Mouse (Mus musculus) limb, embryonic 11.5 days (tissue): ENCODE measurements around the gene Dnah14. TPM values are rescaled to one million over a fixed set of nuclear protein-coding genes. Genes with fewer than 3 reads are reported as not detected.

ENCODE experiments used
- ATAC-seq: fragments of 200-750 bp; cut with Nextera tagmentation; 2 replicates; pipeline ENCODE4 v1.8.0; 2017; ENCODE audit warnings: low read depth; ENCODE audit not compliant: insufficient number of reproducible peaks, low FRiP score, low TSS enrichment
- DNase-seq: peaks from one replicate; pipeline ENCODE4 v3.0.0-alpha.2; 2015; ENCODE audit warnings: low spot score
- H3K27ac ChIP-seq: fragments of 300-500 bp; sonication (generic); replicated peaks from 2 replicates; pipeline ENCODE4 v1.5.1; 2014; ENCODE audit warnings: low read depth, mild to moderate bottlenecking, low read length
- H3K27me3 ChIP-seq: fragments of 300-500 bp; sonication (generic); 2 replicates; pipeline ENCODE4 v1.6.1; 2014; ENCODE audit warnings: mild to moderate bottlenecking, low read length, mixed read lengths; ENCODE audit not compliant: control insufficient read depth, insufficient read depth
- H3K36me3 ChIP-seq: fragments of 300-500 bp; sonication (generic); 2 replicates; pipeline ENCODE4 v1.6.1; 2014; ENCODE audit warnings: mild to moderate bottlenecking, low read length, moderate library complexity, mixed read lengths; ENCODE audit not compliant: control insufficient read depth, insufficient read depth
- H3K4me1 ChIP-seq: fragments of 300-500 bp; sonication (generic); 2 replicates; pipeline ENCODE4 v1.6.1; 2014; ENCODE audit warnings: low read length, mixed read lengths; ENCODE audit not compliant: control insufficient read depth, insufficient read depth
- H3K4me2 ChIP-seq: fragments of 300-500 bp; sonication (generic); 2 replicates; pipeline ENCODE4 v1.6.1; 2014; ENCODE audit warnings: low read depth, mild to moderate bottlenecking, moderate library complexity; ENCODE audit not compliant: severe bottlenecking
- H3K4me3 ChIP-seq: fragments of 300-500 bp; sonication (generic); 2 replicates; pipeline ENCODE4 v1.5.1; 2014; ENCODE audit warnings: low read depth, low read length
- H3K9ac ChIP-seq: fragments of 300-500 bp; sonication (generic); 2 replicates; pipeline ENCODE4 v1.6.1; 2014; ENCODE audit warnings: mild to moderate bottlenecking, low read length
- H3K9me3 ChIP-seq: fragments of 300-500 bp; sonication (generic); 2 replicates; pipeline ENCODE4 v1.6.1; 2016; ENCODE audit warnings: low read length; ENCODE audit not compliant: control insufficient read depth
- WGBS: fragments of 180-500 bp; shearing (Covaris S2); extraction: QIAGEN DNeasy Blood & Tissue Kit; methylation state at CpG from one replicate; pipeline ENCODE4 v1.1.7; 2014; 5-methylcytosine and 5-hydroxymethylcytosine counted together
- polyA plus RNA-seq: library from polyadenylated mRNA; unstranded; fragments of >200 nt; fragmentation: Nextera tagmentation; extraction: Ambion mirVana; gene quantifications from 2 replicates; pipeline ENCODE4 v1.2.1, GENCODE M21; 2014

Dnah14 gene
- polyA plus RNA-seq, 1 experiment from 2014 or later: 1.8 TPM

DNA sequence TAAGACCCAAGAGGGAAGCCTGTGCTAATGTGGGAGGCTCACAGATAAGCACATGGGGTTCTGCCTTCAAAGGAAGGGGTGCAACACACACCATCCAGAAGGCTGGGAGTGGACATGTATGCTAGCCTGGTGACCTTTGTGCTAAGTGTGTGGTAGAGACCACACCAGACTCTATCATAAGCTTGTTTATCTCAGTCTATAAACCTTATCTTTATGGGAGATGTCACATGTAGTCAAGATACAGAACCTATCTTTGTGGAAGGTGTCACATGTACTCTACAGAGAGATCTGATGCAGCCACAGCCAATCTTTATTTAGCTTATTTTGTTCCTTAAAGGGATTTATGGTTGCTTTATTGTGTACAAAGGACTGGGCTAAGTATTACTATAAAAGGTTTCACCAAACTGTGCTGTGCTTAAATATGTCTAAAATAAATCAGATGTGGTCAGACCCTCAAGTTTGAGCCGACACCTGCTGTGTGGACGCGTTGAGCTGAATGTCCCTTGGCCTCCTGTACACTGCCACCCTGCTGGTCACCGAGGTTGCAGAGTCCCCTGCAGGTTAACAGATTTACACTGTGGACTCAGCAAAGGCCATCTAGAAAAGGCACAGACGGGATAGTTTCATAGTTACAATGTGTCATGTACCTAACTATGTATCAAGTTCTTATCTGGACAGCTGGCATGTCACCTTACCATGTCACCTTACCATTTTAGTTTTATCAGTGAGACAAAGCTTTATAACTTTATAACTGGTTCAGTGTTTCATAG is 118.6 kb downstream of the Dnah14 start:
- H3K9ac ChIP-seq: no peak overlapping the region
- H3K4me2 ChIP-seq: no peak overlapping the region
- no peak overlapping the region for H3K27ac ChIP-seq
- H3K4me3 ChIP-seq: no peak overlapping the region
- H3K27me3 ChIP-seq: no peaks in the 10 kb centered on the region
- H3K36me3 ChIP-seq: no peaks in the 10 kb centered on the region
- no peaks in the 10 kb centered on the region for H3K9me3 ChIP-seq
- DNase-seq (no peak), ATAC-seq (no peak)
- no peaks in the 10 kb centered on the region for H3K4me1 ChIP-seq
- WGBS: 81% methylated on average over 5 of the region's 5 CpGs

DNA sequence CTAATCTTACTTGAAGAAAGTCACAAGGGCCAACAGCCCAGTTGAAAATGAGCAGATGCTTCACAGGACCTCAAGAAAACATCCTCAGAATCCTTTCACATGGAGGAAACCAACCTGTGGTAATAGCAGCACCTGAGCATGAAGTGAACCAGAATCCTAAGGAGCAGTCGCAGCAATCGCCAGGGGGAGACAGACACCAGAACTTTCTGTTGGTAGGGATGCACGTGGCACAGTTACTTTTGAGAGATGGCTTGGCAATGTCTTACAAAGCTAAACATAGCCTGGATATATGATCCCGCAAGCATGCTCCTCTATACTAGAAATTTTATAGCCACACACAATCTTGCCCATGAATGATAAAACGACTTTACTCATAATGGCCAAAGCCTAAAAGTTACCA is 152.3 kb downstream of the Dnah14 start:
- no peaks in the 10 kb centered on the region for H3K4me1 ChIP-seq
- no peak for ATAC-seq
- H3K9me3 ChIP-seq: no peaks in the 10 kb centered on the region
- 54% methylated on average over 5 of the region's 5 CpGs for WGBS
- H3K27me3 ChIP-seq: no peaks in the 10 kb centered on the region
- H3K36me3 ChIP-seq: no peaks in the 10 kb centered on the region
- no peak overlapping the region for H3K9ac ChIP-seq
- DNase-seq: peak; percentile 41
- no peak overlapping the region for H3K4me3 ChIP-seq
- no peak overlapping the region for H3K27ac ChIP-seq
- H3K4me2 ChIP-seq: no peak overlapping the region

DNA sequence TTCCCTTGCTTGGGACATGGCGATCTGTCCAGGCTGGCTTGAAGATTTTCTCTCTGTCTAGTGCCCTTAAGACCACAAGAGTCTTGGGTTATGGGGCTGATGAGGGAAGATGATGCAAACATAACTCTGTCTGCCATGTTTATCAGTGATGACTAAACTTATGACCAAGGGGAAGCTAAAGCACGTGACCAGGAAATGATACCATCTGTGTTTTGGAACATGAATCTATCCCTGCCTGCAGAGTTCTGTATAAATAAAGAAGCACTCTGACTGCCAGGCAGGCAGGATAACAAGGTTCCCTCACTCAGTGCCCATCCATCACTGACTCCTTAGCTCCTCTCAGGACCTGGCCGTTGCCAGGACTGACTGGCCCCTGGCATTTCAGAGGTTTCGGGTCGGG is 157.2 kb downstream of the Dnah14 start:
- ATAC-seq: no peak
- Histone ChIP-seq H3K27ac (no peak overlapping the region), H3K4me1 (no peaks in the 10 kb centered on the region), H3K4me3 (no peak overlapping the region), H3K36me3 (no peaks in the 10 kb centered on the region), H3K9me3 (no peaks in the 10 kb centered on the region), H3K27me3 (no peaks in the 10 kb centered on the region), H3K9ac (no peak overlapping the region), H3K4me2 (no peak overlapping the region)
- 79% methylated on average over 5 of the region's 5 CpGs for WGBS
- no peak for DNase-seq

DNA sequence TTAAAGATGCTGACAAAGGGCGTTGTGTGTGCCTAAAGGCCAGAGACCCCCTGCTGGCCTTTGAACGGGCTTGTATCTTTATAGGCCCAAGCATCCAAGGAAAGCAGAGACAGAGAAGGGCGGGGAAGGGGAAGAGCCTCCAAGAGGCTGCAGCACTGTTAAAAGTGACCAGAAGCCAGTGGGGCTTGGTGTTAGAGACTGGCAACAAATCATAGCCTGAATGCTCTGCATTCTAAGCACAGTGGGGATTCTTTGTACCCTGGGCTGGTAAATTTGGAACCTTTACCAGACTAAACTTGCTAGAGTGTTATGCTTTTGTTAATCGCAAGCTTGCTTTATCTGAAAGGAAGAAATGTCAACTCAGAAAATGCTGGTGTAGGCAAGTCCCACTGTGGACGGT is 163.9 kb downstream of the Dnah14 start:
- H3K36me3 ChIP-seq: no peaks in the 10 kb centered on the region
- no peak overlapping the region for H3K27ac ChIP-seq
- WGBS: 67% methylated on average over 5 of the region's 5 CpGs
- no peak for ATAC-seq
- no peak overlapping the region for H3K4me3 ChIP-seq
- H3K9me3 ChIP-seq: no peaks in the 10 kb centered on the region
- H3K9ac ChIP-seq: no peak overlapping the region
- DNase-seq: no peak
- no peaks in the 10 kb centered on the region for H3K27me3 ChIP-seq
- H3K4me2 ChIP-seq: no peak overlapping the region
- H3K4me1 ChIP-seq: no peaks in the 10 kb centered on the region

DNA sequence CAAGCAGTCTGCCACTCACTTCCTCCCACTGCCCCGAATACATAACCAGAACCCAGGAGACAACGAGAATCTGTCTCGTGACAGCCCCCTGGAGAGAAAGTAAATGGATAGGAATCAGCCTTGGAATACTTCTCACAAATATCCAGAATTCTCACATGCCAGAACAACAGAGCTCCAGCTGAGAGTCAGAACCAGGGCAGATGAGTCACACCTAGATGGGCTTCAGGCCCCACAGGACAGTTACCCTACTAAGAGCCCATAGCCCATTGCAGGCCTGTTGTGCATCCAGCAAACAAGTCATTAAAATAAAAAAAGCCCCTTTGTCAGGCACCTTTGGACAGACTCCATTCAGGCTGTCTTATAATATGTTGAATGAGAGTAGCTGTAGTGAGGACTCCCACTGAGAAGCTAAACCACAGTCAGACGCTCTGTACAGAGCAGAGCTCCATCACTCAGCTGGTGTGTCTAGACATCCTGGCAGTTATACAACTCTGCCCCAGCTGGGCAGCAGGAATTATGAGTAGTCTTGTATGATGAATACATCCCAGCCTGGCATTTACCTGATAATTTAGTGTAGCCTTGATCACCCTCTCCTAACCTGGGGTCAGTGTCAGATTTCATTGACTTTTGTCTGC is 166.0 kb downstream of the Dnah14 start:
- H3K4me2 ChIP-seq: no peak overlapping the region
- no peak for ATAC-seq
- no peaks in the 10 kb centered on the region for H3K36me3 ChIP-seq
- H3K27ac ChIP-seq: no peak overlapping the region
- H3K9me3 ChIP-seq: no peaks in the 10 kb centered on the region
- no peak overlapping the region for H3K4me3 ChIP-seq
- DNase-seq: no peak
- H3K27me3 ChIP-seq: no peaks in the 10 kb centered on the region
- no peaks in the 10 kb centered on the region for H3K4me1 ChIP-seq
- WGBS: 69% methylated on average over 4 of the region's 4 CpGs
- H3K9ac ChIP-seq: no peak overlapping the region

DNA sequence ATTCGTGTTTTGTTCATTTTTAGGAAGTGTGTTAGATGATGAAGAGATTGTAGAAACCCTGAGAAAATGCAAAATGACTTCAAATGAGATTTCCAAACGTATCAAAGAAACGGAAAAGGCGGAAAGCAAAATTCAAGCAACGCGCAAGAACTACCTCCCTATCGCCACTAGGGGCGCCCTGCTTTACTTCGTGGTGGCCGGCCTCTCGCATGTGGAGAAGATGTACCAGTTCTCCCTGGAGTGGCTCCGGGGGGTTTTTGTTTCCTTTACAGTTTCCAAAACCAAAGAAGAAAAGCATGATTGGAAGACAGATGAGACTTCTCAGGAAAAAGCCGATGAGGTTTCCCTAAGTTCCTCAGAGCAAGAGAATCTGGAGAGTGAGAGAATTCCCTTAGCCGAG is 193.0 kb downstream of the Dnah14 start:
- Histone ChIP-seq H3K27me3 (no peaks in the 10 kb centered on the region), H3K9me3 (no peaks in the 10 kb centered on the region), H3K4me2 (no peak overlapping the region), H3K27ac (no peak overlapping the region), H3K4me3 (no peak overlapping the region), H3K36me3 (no peaks in the 10 kb centered on the region), H3K4me1 (no peaks in the 10 kb centered on the region), H3K9ac (no peak overlapping the region)
- WGBS: 59% methylated on average over 14 of the region's 14 CpGs
- ATAC-seq: no peak
- no peak for DNase-seq

DNA sequence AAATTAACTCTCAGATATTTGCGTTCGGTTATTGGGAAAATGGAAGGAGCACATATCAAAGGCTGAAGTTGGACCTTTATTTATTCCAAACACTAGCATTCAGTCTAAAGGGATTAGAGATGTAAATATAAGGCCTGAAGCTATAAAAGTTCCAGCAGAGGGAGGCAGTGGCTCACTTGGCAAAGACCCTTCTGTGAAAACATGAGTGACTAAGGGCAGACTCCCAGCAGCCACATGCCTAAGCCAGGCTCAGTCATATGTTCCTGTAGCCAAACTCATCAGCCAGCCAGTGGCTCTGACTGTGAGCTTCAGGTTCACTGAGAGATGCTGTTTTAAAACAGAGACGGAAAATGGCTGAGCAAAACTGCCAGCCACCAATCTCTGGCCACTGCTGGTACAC is 195.5 kb downstream of the Dnah14 start:
- Histone ChIP-seq H3K4me3 (no peak overlapping the region), H3K9ac (no peak overlapping the region), H3K27me3 (no peaks in the 10 kb centered on the region), H3K36me3 (no peaks in the 10 kb centered on the region), H3K27ac (no peak overlapping the region), H3K9me3 (no peaks in the 10 kb centered on the region), H3K4me2 (no peak overlapping the region), H3K4me1 (no peaks in the 10 kb centered on the region)
- 88% methylated on average over 3 of the region's 3 CpGs for WGBS
- ATAC-seq (no peak), DNase-seq (no peak)

DNA sequence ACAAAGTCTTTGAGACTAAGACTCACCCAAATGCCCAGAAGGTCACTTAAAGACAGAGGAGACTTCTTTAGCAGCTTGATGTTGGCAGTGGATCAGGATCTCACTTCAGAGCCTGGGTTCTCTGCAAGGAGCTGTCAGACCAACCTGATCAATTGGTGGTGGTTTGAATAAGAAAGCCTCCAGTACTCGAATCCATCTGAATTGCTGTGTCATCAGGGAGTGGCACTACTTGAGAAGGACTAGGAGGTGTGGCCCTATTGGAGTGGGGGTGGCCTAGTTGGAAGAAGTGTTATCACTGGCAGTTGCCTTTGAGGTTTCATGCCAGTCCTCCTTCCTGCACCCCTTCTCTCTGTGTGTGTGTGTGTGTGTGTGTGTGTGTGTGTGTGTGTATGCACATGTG is 200.2 kb downstream of the Dnah14 start:
- H3K4me2 ChIP-seq: no peak overlapping the region
- DNase-seq: no peak
- 67% methylated on average over 1 of the region's 1 CpGs for WGBS
- no peaks in the 10 kb centered on the region for H3K27me3 ChIP-seq
- H3K4me3 ChIP-seq: no peak overlapping the region
- no peak overlapping the region for H3K27ac ChIP-seq
- H3K4me1 ChIP-seq: no peaks in the 10 kb centered on the region
- no peak overlapping the region for H3K9ac ChIP-seq
- ATAC-seq: no peak
- no peaks in the 10 kb centered on the region for H3K36me3 ChIP-seq
- H3K9me3 ChIP-seq: no peaks in the 10 kb centered on the region
